Mouse (Mus musculus) CD4-positive, CD25-positive, alpha-beta regulatory T cell, adult 2 months (primary cell): Measurements from ENCODE around the gene Hist1h2bf.
A peak's percentile ranks its signal among the peaks of the same experiment; 100 is the strongest.
"Not testable (repeated sequence)": the region's sequence is repeated elsewhere in the genome, so short reads cannot be mapped to it uniquely, and the experiment has no call there.

ENCODE experiments used
- DNase-seq: peaks from one replicate; pipeline ENCODE4 v3.0.0-alpha.2; 2012; ENCODE audit warnings: low read depth, low spot score

Hist1h2bf gene

DNA sequence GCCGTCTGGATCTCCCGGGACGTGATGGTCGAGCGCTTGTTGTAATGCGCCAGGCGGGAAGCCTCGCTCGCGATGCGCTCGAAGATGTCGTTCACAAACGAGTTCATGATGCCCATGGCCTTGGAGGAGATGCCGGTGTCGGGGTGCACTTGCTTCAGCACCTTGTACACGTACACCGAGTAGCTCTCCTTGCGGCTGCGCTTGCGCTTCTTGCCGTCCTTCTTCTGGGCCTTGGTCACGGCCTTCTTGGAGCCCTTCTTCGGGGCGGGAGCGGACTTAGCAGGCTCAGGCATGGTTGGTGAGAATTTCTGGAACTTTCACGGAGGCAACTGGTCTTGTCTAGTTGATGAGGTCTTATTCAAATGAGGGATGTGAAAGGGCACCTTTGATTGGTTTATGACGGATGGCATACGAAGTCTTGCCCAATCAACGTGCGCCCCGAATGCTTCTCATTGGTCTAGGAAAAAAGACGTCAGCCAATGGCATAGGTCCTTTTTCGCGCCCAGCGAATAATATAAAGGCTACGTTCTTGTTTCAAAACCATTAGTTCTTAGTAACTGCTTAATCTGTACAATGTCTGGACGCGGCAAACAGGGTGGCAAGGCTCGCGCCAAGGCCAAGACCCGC lies at the start of gene Hist1h2bf, which contains the start of gene Hist1h2ad:
Gene Hist1h2bf (minus strand): TSS at position 299 of the 627 bp plus-strand sequence.
Gene Hist1h2ad (plus strand): TSS at position 484 of the 627 bp plus-strand sequence.
- DNase-seq, result peak; percentile 95

DNA sequence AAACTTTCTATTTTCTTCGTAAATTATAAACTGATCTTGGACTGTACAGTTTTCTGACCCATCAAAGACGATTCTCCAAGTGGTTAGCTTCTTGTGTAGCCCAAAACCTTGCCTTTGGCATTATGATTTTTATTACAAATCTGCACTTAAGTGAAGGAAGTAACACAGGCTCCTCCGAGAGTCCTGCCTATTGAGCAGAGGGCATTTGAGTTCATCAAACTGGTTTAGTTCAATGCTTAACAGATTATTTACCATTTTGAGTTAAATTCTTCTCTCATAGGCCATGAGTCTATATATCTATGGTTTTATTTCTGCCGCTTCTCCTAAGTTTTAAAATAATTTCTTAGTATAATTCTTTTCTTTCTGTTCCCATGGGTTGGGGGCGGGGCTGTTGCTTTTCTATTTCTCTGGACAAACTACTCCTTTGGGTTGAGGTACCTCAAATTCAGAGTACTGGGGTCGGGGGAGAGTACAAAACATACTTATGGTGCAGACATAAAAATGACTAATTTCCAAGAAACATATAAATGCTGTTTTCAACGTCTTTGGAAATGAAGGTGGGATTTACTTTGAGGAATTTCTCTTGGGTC lies 49.0 kb upstream of the Hist1h2bf start:
- DNase-seq, result peak; percentile 27

DNA sequence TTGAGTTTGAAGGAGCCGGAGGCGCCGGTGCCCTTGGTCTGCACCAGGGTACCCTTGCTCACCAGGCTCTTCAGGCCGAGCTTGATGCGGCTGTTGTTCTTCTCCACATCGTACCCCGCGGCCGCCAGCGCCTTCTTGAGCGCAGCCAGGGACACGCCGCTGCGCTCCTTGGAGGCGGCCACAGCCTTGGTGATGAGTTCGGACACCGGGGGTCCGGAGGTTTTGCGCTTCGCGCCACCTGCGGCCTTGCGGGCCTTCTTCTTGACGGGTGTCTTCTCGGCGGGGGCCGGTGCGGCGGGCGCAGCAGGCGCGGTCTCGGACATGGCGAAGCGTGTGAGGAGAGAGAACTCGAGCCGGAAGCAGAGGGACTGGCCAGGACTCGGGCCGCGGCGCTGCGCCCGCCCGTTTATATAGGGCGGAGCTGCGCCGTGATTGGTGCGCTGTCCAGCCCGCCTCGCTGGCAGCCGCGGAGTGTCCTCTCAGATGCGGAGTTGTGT lies 48.2 kb upstream of the Hist1h2bf start, which contains the start of gene Hist1h1e:
Gene Hist1h1e (minus strand): TSS at position 384 of the 497 bp plus-strand sequence.
- peak; percentile 85 for DNase-seq

DNA sequence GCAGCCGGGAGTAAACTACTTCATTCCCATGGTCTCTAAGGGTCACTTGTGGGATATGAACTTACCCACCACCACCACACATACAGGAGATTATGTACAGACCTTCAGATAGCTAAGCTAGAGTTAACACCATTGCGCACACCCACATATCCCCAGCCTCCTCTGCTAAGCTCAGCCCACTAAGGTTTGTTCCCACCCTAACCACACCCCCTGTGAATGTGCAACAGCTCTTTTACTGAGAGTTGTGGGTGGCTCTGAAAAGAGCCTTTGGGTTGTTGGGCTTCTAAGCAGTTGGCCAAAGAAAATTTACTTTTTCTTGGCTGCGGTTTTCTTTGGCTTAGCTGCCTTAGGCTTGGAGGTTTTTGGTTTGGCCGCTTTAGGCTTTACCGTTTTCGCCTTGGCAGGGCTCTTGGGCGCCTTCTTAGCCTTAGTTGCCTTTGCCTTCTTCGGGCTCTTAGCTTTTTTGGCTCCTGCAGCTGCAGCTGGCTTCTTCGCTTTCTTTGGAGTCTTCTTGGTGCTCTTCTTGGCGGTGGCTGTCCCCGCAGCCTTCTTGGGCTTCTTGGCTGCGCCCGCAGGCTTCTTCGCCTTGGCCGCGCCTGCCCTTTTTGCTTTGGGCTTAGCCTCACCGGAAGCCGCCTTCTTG lies 47.7 kb upstream of the Hist1h2bf start:
- DNase-seq, result peak; percentile 90

DNA sequence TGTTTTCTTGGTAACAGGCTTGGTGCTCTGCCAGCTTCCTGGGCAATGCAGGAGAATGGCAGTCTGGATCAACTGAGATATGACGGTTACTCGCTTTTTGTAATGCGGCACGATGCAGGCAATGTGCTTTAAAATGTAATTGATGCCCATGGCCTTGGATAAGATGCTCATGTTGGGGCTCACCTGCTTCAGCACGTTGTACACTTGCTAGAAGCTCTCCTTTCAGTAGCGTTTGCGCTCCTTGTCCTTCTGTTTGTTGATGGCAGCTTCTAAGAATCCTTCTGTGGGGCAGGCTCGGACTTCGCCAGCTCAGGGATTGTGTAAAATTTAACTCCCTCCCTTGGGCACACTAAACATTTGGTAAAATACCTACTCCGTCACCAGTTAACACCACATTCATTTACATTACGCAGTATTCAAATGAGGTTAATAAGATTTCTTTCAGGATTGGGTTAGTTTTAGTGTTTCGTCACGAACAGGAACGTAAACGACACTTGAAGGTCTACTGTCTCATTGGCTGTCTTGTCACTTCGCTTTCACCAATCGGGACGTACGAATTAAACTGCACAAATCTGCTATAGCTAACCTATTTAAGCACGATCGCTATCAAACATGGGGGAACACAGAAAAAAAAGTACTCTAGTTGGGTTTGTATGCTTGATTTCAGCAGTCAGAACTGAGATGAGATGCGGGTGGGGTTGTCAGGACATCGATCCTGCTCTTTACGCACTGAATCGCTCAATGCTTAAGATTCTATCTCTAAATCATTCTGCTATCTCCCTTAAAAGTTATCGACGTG lies 46.9 kb upstream of the Hist1h2bf start, which contains the start of gene Hist1h2be:
Gene Hist1h2be (minus strand): TSS at position 392 of the 799 bp plus-strand sequence.
- DNase-seq, result peak; percentile 92

DNA sequence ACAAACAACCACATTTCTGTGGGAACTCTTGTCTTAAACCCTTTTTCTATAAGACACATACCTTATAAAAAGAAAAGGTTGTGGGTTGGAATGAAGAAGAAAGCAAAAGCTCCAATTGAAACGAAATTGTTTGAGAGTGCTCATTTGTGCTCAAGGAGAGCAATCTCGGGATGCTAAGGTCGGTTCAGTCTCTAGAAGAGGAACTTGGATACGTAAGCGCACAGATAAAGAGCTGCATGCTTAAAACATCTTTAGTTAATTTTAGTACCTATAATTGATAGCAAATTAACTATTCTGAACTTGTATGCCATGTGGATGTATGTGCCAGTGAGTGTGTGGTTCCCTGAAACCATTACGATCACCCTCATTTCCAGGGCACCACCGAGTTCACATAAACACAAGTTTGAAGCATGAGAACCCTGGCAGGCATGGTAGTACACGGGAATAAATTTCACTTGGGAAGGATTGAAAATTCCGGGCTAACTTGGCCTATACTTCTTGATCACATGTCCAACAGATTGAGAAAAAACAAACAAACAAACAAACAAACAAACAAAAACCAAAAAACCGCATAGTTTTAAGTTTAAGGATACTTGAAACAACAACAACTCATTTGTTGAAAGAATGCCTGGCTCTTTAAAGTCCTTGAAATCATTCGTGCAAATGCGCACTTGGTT lies 46.2 kb upstream of the Hist1h2bf start:
- DNase-seq, result peak; percentile 18

DNA sequence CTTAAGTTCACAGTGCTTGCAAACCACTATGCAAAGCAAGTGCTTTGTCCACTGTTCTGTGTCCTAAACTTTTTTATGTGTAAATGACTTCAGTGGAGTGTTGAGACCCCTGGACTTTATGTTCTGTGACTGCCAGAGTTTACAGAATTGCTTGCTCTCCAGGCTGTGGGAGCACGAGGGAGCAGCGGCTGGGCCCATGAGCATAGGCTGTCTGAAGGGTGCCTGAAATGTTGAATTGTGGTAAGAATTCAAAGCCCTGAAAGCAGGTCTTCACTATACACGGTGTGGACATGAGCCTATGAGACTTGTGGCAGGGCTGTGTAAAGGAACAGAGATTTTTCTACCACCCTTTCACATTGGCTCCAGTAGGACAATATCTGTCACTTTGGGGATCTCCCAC lies 37.6 kb upstream of the Hist1h2bf start:
- DNase-seq, result no peak

DNA sequence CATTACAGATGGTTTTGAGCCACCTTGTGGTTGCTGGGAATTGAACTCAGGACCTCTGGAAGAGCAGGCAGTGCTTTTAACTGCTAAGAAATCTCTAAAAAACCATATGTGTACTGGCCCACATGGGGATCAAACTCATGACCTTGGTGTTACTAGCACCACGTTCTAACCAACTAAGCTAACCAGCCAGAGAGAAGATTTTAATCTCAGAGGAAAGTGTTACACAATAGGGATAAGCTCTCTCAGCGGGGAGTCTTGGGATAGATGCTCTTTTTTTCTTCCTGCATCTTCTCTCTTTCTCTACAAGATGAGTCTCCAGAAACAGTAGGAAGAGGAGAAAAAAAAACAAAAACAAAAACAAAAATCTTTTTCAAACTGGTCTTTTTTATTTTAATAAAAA lies 36.4 kb upstream of the Hist1h2bf start:
- DNase-seq, result no peak

DNA sequence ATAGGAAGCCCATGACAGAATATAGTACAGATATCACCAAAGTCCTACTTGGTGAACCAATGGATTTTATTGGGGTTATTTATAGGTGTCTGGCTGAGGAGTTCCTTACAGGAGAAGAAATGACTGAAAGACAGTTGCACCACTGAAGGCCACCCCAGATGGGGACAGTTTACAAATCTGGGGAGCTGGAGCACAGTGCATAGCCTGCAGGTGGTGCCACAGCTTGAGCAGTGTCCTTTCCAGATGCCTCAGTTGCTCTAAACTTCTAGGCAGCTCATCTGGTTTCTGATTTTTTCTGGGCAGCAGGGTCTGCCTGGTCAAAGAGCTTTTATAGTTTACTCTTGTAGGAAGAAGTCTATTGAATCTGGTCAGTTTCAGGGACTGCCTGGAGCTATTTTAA lies 35.8 kb upstream of the Hist1h2bf start:
- no peak for DNase-seq

DNA sequence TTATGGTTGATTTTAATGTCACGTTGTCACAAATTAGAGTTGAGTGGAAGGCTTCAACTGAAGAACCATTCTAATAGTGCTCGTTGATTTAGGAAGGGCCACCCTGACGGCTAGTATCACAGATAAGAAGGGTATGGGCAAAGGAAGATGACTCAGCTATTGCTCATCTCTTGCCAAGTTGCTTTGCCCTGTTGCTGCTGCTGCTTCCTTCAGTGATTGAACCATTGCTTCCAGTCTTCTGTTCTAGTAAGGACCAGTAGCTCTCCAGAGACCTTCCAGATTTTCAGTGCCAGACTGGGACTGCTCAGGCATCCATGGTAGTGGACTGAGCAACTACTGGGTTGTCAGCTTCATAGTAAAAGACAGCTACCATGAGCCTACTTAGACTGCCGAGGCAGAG lies 35.2 kb upstream of the Hist1h2bf start:
- no peak for DNase-seq

DNA sequence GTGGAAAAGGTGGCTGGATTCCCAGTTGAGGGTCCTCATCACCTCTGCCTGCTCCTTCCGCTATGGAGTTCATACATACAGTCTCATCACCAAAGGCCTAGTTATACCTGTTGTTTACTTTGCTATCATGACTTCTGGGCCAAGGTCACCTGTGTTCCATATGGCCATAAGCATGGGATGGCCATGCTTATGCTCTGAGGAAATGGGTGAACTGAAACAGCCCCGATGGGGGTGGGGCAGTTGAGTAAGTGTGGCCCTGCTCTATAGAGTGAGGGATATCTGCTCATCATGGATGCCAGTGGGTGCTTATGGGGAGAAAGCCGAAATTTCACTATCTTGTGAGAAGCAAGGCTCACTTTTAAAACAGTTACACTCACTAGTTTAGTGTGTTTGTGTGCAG lies 31.1 kb upstream of the Hist1h2bf start:
- no peak for DNase-seq

DNA sequence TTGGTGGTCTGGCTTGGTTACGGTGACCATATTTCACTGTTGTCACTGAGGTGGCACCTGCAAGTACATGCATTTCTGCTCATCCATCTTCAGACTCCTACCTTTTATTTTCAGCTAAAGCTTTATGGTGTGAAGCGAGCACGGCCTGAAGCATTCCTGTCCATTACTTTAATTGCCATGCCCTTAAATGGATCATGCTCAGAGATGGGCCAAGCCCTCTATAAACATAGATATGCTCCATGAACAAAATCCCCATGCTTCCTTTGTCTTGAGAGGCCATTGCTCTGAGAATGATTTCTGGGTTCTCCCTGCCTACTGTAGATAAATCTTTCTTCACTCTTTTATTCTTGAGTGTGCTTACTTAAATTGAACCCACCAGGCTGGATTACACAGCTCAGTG lies 30.5 kb upstream of the Hist1h2bf start:
- DNase-seq, result no peak

DNA sequence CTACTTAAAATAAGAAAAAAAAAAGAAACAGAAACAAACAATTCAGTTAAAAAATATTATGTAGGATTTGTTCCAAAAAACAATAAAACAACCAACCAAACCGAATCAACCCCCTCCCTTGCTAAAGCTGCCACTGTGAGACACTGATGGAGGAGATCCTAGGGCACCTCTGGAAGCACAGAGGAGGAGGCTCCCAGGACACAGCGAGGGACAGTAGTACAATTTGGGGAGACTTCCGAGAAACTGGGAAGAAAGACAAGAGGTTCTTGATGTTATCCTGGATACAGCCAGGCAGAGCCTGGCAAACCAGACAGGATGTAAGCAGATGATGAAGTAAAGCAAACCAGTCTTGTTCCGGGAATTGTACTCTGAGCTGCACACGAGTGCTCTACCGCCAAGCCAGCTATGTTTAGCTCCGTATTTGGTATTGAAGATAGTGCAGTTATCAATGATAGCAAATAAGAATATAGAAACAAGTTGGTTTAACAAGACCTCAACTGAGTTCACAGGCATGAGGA lies 29.2 kb upstream of the Hist1h2bf start:
- no peak for DNase-seq

DNA sequence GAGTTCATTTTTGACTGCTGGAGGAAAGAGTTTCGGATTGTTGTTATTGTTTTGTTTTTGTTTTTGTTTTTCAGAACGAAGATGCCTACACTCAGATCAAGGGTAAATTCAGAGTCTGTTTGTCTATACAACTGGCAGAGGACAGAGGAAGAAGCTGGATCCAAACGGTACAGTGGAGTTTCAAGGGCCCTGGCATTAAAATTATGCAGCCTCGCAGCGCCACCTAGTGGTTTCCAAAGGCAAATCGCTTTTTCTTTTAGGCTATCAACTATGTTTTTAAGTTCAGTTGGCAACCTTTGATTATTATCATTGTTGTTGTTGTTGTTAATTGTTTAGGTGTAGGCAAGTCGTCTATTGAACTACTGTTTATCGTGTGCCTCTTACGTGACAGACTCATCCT lies 24.0 kb upstream of the Hist1h2bf start:
- DNase-seq, result peak; percentile 90

DNA sequence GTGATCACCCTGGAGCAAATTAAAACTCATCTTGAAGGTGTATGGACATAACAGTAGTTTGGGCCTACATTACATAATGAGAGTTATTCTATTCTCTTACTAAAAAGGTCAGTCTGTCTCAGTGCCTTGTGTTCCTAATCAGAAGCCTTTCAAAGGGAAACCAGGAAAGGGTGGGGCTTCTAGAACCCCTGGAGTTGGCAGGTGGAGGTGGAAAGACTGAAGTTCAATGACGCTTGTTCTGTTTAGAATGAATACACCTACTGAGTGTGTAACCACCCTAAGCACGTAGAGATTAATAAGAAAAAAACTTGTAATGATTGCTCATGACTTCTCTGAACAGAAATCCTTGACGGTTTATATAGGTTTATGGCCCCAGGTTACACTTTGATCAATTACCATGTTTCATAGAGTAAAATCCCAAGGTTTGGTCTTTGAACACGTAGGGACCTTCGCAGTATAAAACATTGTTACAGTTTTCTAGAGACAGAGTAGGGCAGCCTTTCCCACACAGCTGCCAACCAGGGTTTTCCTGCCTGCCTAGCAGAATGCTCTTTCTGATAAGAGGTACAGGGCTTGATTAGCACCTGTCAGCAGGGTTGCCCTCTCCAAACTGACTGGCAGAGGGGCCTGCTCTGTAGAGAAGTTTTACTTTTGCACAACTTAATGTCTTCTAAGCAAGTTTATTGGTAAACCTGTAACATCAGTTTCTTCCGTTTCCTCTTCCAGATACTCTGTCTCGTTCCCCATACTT lies 21.8 kb upstream of the Hist1h2bf start:
- DNase-seq, result no peak

DNA sequence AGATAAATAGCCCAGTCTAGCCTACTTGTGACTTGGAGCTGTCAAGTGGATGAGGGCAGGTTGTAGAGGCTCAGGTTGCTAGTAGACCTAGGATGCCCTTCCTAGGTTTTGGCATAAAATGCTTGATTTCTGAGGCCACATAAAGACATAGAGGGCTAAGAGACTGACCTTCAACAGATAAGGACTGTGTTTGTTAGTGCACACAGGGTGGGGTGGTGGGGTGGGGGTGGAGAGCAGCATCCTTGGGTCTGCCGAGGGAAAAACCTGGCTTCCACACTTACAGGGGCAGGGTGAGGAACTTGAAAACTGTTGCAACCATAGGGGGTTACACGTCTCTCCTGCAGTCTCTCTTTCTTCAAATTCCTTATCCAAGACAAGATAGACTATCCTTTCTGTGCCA lies 21.2 kb upstream of the Hist1h2bf start:
- no peak for DNase-seq

DNA sequence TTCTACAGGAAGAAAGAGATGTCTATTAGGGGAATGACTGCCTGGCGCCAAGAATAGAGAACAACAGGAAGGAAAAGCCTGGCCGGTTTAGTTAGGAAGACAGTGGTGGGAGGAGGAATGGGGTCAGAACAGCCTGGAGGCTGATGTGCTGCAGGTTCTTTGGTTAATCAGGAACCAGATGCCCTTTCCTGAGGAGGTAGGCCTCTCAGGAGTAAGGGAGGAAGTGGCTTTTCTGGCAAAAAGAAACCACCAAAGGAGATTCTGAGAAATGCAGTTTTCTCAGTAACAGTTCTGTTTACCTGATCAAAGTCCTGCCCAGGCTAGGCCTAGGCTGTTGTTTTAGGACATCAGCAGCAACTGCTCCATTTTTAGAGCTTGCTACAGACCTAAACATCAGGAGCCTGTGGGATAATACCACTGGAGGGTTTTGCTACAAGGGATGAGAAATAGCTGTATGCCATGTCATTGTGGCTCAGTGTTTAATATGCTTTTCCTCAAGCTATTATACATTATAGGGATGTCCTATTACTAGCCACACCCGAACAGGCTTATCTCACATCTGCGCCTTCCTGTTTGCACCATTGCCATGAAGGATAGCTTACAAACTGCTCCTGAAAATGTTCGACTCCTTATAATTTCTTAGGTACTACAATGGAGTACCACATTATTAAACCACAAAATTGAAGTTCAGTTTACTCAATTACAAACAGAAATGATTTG lies 19.2 kb upstream of the Hist1h2bf start:
- DNase-seq, result no peak

DNA sequence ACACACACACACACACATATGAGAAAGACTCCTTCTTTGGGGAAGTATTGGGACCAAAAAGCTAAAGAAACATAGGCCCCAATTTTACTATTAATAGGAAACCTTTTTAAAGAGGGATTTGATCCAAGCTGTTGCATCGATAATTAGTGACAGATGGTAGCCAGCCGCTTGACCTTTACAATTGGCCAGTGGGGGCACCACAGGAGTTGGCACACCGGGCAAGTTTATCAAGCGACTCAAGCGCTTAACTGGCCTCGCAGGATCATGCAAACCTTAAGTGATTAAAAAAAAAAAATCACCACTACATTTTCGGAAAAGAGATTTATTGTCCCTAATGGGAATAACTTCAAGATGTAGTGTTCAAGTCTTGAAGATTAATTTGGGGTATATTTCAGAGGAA lies 18.6 kb upstream of the Hist1h2bf start:
- no peak for DNase-seq

DNA sequence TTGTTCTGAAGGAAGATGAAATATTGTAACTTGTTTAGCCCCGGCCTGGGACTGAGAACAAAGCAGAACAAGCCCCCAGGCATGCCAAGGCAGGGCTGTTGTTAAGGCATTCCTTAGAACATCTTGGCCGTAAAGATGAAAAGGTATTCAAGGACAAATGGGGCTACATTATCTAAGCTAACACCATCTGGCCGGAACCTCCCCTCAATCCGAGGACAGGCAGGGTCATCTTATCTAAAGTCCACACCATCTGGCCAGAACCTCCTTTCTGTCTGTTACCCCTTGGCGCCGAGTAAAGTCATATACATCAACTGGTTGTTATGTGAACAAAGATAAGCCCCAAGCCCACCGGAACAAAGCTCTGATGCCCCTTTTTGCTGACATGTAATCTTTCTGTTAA lies 17.9 kb upstream of the Hist1h2bf start:
- not testable (repeated sequence) for DNase-seq

DNA sequence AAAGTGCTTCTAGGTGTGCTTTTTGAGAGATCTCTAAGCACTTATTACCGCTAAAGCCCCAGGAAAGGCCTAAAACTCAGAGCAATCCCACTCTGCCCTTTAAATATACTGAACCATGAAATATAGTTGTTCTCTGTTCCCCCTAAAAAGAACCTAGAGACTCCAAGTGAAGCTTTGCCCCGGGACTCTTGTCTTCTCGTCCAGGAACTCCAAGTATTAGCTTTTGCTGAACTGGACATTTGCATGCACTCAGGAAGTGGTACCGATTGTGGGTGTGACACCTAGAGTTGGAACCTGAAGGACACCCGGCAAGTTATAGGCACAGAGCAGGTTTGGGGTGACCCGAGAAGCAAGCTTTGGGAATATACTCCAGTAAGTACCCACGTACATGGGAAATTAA lies 17.2 kb upstream of the Hist1h2bf start:
- no peak for DNase-seq
